26 mouse cellular contexts compared by ENCODE assay signal in genomic region chr5:103373089-103373488, GRCm38 (mm10). TPM values are rescaled to one million over a fixed set of nuclear protein-coding genes. Genes with fewer than 3 reads are reported as not detected.
DNase-seq lines count a peak whose midpoint lies in the region; ATAC-seq and TF ChIP-seq lines count a peak whose summit lies in the region.
"Had no signal": no experiment of that assay in that cellular context is flagged by ENCODE, and none has a peak within 500 bp of the region (broad histone marks: within the 10 kb centered on the region; RNA-seq: fewer than 3 reads in every experiment).

No protein-coding gene starts in this region.

- H3K36me3 ChIP-seq in heart, adult 2 months (ENCODE audit: control insufficient read depth, insufficient read depth, low read length) = peaks cover 2% of the 10 kb centered on the region; the same call in 1 of the 2 replicates
- H3K36me3 ChIP-seq in kidney, postnatal 0 days (ENCODE audit: insufficient read depth, low read length) = no peaks in the 10 kb centered on the region
- no peaks in the 10 kb centered on the region for H3K36me3 ChIP-seq in lung, postnatal 0 days (ENCODE audit: insufficient read depth, low read length)
- H3K36me3 ChIP-seq: forebrain, embryonic 10.5 days; G1E; heart, embryonic 12.5 days; heart, embryonic 15.5 days had no signal

- intact Hi-C loops in heart, adult 2 months (cut with DNase I) = no loop called here
- intact Hi-C loops in heart, postnatal 14 days (cut with DNase I) = no loop called here
- intact Hi-C loops in left cerebral cortex, postnatal 36 days (cut with DNase I) = no loop called here

- peaks cover 5% of the 10 kb centered on the region for H3K27me3 ChIP-seq in heart, adult 2 months (ENCODE audit: control insufficient read depth, insufficient read depth, low read length)
- H3K27me3 ChIP-seq in kidney, postnatal 0 days (ENCODE audit: insufficient read depth, low read length) = no peaks in the 10 kb centered on the region
- no peaks in the 10 kb centered on the region for H3K27me3 ChIP-seq in lung, postnatal 0 days (replicated peaks; ENCODE audit: insufficient read depth, low read length)
- H3K27me3 ChIP-seq: forebrain, embryonic 13.5 days; heart, embryonic 15.5 days had no signal

- H3K4me1 ChIP-seq in heart, adult 2 months (ENCODE audit: control insufficient read depth, insufficient read depth, low read length) = peaks cover 7% of the 10 kb centered on the region
- H3K4me1 ChIP-seq in kidney, postnatal 0 days (replicated peaks; ENCODE audit: insufficient read depth, low read length) = peaks cover 25% of the 10 kb centered on the region
- H3K4me1 ChIP-seq in lung, postnatal 0 days (ENCODE audit: insufficient read depth, low read depth, low read length) = peaks cover 7% of the 10 kb centered on the region; the same call in 1 of the 2 replicates
- peaks cover 3% of the 10 kb centered on the region for H3K4me1 ChIP-seq in lung, adult 2 months (ENCODE audit: control insufficient read depth, insufficient read depth, low read length)
- H3K4me1 ChIP-seq: forebrain, embryonic 13.5 days had no signal

- H3K9ac ChIP-seq in heart, adult 2 months (ENCODE audit: low read depth, low read length) = no peak overlapping the region
- no peak overlapping the region for H3K9ac ChIP-seq in kidney, postnatal 0 days (ENCODE audit: low read depth, low read length)
- no peak overlapping the region for H3K9ac ChIP-seq in lung, postnatal 0 days (replicated peaks; ENCODE audit: low read depth)
- H3K9ac ChIP-seq: forebrain, embryonic 13.5 days; heart, embryonic 12.5 days; heart, embryonic 15.5 days; hindbrain, embryonic 14.5 days had no signal

- H3K4me2 ChIP-seq in kidney, postnatal 0 days (ENCODE audit: low read length) = no peak overlapping the region
- H3K4me2 ChIP-seq in lung, postnatal 0 days (replicated peaks; ENCODE audit: low read depth, low read length) = no peak overlapping the region
- H3K4me2 ChIP-seq: forebrain, embryonic 13.5 days; heart, embryonic 12.5 days; heart, embryonic 15.5 days; hindbrain, embryonic 14.5 days had no signal

- H3K4me3 ChIP-seq in heart, adult 2 months = no peak overlapping the region
- H3K4me3 ChIP-seq in kidney, postnatal 0 days (replicated peaks; ENCODE audit: low read depth, low read length) = no peak overlapping the region
- H3K4me3 ChIP-seq in lung, postnatal 0 days (ENCODE audit: low read depth, low read length) = no peak overlapping the region
- H3K4me3 ChIP-seq in lung, adult 2 months (replicated peaks; ENCODE audit: extremely low read depth, low read depth, low read length) = no peak overlapping the region
- H3K4me3 ChIP-seq: forebrain, embryonic 10.5 days; forebrain, embryonic 13.5 days; heart, embryonic 12.5 days; heart, embryonic 15.5 days had no signal

- H3K79me2 ChIP-seq in heart, adult 2 months (replicated peaks; ENCODE audit: control insufficient read depth, insufficient read depth, low read length) = no peaks in the 10 kb centered on the region

- WGBS in heart, adult 2 months = 92% methylated on average over 4 of the region's 4 CpGs
- WGBS in kidney, postnatal 0 days = 93% methylated on average over 4 of the region's 4 CpGs
- 83% methylated on average over 4 of the region's 4 CpGs for WGBS in lung, postnatal 0 days
- 92% methylated on average over 4 of the region's 4 CpGs for whole genome bisulfite sequencing in lung, adult 2 months

- TF ChIP-seq CTCF in heart, adult 2 months (IDR thresholded peaks at IDR 0.05) = 0 out of 2 replicates have a peak, but pooled peaks have one; percentile 11
- TF ChIP-seq CTCF in kidney, postnatal 0 days (IDR thresholded peaks at IDR 0.05; ENCODE audit: low read depth) = peak; percentile 36; the same call in 1 of the 2 replicates
- TF ChIP-seq CTCF in lung, postnatal 0 days (IDR thresholded peaks at IDR 0.05) = peak; percentile 18; the same call in 1 of the 2 replicates
- TF ChIP-seq CTCF in lung, adult 2 months (IDR thresholded peaks at IDR 0.05; ENCODE audit: insufficient read depth, low read length) = no peak

- no peak for TF ChIP-seq POLR2A in heart, adult 2 months (IDR thresholded peaks at IDR 0.05; ENCODE audit: insufficient read depth, low read depth, low read length)
- TF ChIP-seq POLR2A in lung, adult 2 months (IDR thresholded peaks at IDR 0.05; ENCODE audit: borderline replicate concordance, extremely low read depth, low read depth, low read length) = no peak

- no peaks in the 10 kb centered on the region for H3K9me3 ChIP-seq in kidney, postnatal 0 days (replicated peaks; ENCODE audit: low read length)
- no peaks in the 10 kb centered on the region for H3K9me3 ChIP-seq in lung, postnatal 0 days (ENCODE audit: low read length)
- H3K9me3 ChIP-seq: forebrain, embryonic 10.5 days; forebrain, embryonic 13.5 days; heart, embryonic 12.5 days; heart, embryonic 15.5 days had no signal

- TF ChIP-seq EP300 in heart, adult 2 months (IDR thresholded peaks at IDR 0.05; ENCODE audit: insufficient read depth, low read depth, low read length) = no peak
- TF ChIP-seq EP300 in lung, postnatal 0 days (IDR thresholded peaks at IDR 0.05) = no peak

- no peak for ATAC-seq in kidney, postnatal 0 days (replicated peaks; ENCODE audit: low FRiP score, low read depth)
- no peak for ATAC-seq in lung, postnatal 0 days
- ATAC-seq: activated CD4-positive, CD25-positive, alpha-beta regulatory T cell, adult 4 months; forebrain, embryonic 13.5 days; forebrain, embryonic 16.5 days; hindbrain, postnatal 0 days had no signal

- no peak overlapping the region for H3K27ac ChIP-seq in heart, adult 2 months
- H3K27ac ChIP-seq in kidney, postnatal 0 days = peak overlapping the region; percentile 86
- H3K27ac ChIP-seq in lung, postnatal 0 days (ENCODE audit: low read length) = no peak overlapping the region
- H3K27ac ChIP-seq: forebrain, embryonic 10.5 days; forebrain, embryonic 13.5 days; heart, embryonic 15.5 days; hindbrain, embryonic 14.5 days; hindbrain, postnatal 0 days had no signal

- no peak for DNase-seq in heart, adult 2 months
- DNase-seq in heart, postnatal 14 days = no peak
- DNase-seq in kidney, postnatal 0 days (ENCODE audit: low spot score) = no peak
- DNase-seq in kidney, postnatal 36 days = no peak
- DNase-seq in lung, postnatal 0 days (ENCODE audit: low spot score) = no peak
- no peak for DNase-seq in lung, adult 2 months
- no peak for DNase-seq in urinary bladder, postnatal 4 days (ENCODE audit: low spot score in 2 of 2)
- DNase-seq in left cerebral cortex, postnatal 36 days (ENCODE audit: low spot score in 2 of 2) = no peak
- DNase-seq: adrenal gland, adult 8-10 months; adrenal gland, postnatal 25 days; cerebellum, adult 18-20 months; cerebellum, adult 9-10 months; cerebellum, postnatal 14 days; gastrocnemius, postnatal 14 days; heart, adult 11 months; heart, postnatal 10 days; heart, postnatal 4 days had no signal

RNA-seq across cellular contexts. Expression of gene Ptpn13, which starts 51.9 kb away (rescaled TPM):
- 1 to 10 TPM; 5.3 to 5.8 TPM for total RNA-seq in heart, adult 2 months (2021)
- 2.1 and 3.6 TPM in 2 replicates for polyA plus RNA-seq in heart, adult 2 months (2012; rRNA removed)
- 10 to 100 TPM in 1 of 2 experiments, 1 to 10 TPM in 1; 8.5 to 10.7 TPM for total RNA-seq in heart, postnatal 14 days (2021)
- 20.4 and 20.8 TPM in 2 replicates for polyA plus RNA-seq in kidney, postnatal 0 days (2015; fragmentation: Nextera tagmentation; extraction: Ambion mirVana)
- 8.9 and 9.4 TPM in 2 replicates for polyA plus RNA-seq in lung, postnatal 0 days (2015; fragmentation: Nextera tagmentation; extraction: Ambion mirVana)
- 18.0 and 22.6 TPM in 2 replicates for polyA plus RNA-seq in lung, adult 2 months (2012; rRNA removed)
- 10 to 100 TPM in 1 of 2 experiments, 1 to 10 TPM in 1; 8.3 to 11.6 TPM for total RNA-seq in left cerebral cortex, postnatal 36 days (2021)
- polyA plus RNA-seq: G1E had no signal
